18 mouse cellular contexts compared by ENCODE assay signal in the genomic region with DNA sequence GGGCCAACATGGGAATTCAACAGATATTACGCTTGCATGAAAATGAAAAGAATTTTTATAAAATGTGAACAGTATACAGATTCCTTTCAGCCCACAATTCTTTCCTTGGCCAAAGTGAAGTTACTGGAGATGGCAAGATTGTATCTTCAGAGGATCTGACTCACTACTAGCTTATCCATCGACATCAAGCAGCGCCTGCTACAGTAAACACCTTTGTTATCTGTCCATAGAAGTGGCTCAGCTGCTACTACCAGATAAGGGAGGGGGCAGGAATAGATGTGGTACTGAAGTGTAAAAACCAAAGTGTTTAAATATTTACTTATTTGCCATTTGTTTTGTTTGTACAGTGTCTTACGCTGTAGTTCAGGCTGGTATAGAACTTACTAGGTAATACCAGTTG. TPM values are rescaled to one million over a fixed set of nuclear protein-coding genes. Genes with fewer than 3 reads are reported as not detected.
A peak's percentile ranks its signal among the peaks of the same experiment; 100 is the strongest.
DNase-seq lines count a peak whose midpoint lies in the region; ATAC-seq and TF ChIP-seq lines count a peak whose summit lies in the region.
"Had no signal": no experiment of that assay in that cellular context is flagged by ENCODE, and none has a peak within 500 bp of the region (broad histone marks: within the 10 kb centered on the region; RNA-seq: fewer than 3 reads in every experiment).

No protein-coding gene starts in this region.

- TF ChIP-seq EP300 in stomach, postnatal 0 days (optimal IDR thresholded peaks at IDR 0.05), result no peak

- no peak overlapping the region for H3K27ac ChIP-seq in stomach, embryonic 14.5 days (ENCODE audit: low read length)
- no peak overlapping the region for H3K27ac ChIP-seq in stomach, postnatal 0 days (replicated peaks)
- H3K27ac ChIP-seq in liver, embryonic 15.5 days (replicated peaks), result peak overlapping the region; percentile 82
- H3K27ac ChIP-seq in thymus, adult 2 months (ENCODE audit: control insufficient read depth, insufficient read depth, low read length), result no peak overlapping the region
- H3K27ac ChIP-seq in gastrocnemius, adult 2 months, result no peak overlapping the region
- H3K27ac ChIP-seq: forebrain, embryonic 12.5 days; hindbrain, embryonic 13.5 days; limb, embryonic 13.5 days; midbrain, embryonic 13.5 days; neural tube, embryonic 12.5 days had no signal

- no peaks in the 10 kb centered on the region for H3K36me3 ChIP-seq in stomach, embryonic 14.5 days (ENCODE audit: control insufficient read depth, insufficient read depth, low read length)
- no peaks in the 10 kb centered on the region for H3K36me3 ChIP-seq in stomach, postnatal 0 days (ENCODE audit: control insufficient read depth, insufficient read depth, low read length)
- no peaks in the 10 kb centered on the region for H3K36me3 ChIP-seq in liver, embryonic 15.5 days (replicated peaks)
- H3K36me3 ChIP-seq in thymus, adult 2 months (ENCODE audit: control insufficient read depth, insufficient read depth, low read length), result no peaks in the 10 kb centered on the region
- H3K36me3 ChIP-seq: forebrain, embryonic 12.5 days; hindbrain, embryonic 13.5 days; limb, embryonic 13.5 days; midbrain, embryonic 13.5 days; neural tube, embryonic 12.5 days had no signal

- H3K4me2 ChIP-seq in stomach, embryonic 14.5 days (replicated peaks; ENCODE audit: low read depth, low read length), result no peak overlapping the region
- no peak overlapping the region for H3K4me2 ChIP-seq in stomach, postnatal 0 days (replicated peaks; ENCODE audit: low read depth)
- peak overlapping the region; percentile 39 for H3K4me2 ChIP-seq in liver, embryonic 15.5 days
- H3K4me2 ChIP-seq: forebrain, embryonic 12.5 days; hindbrain, embryonic 13.5 days; limb, embryonic 13.5 days; midbrain, embryonic 13.5 days; neural tube, embryonic 12.5 days had no signal

- no peak for TF ChIP-seq POLR2A in thymus, adult 2 months (IDR thresholded peaks at IDR 0.05; ENCODE audit: control insufficient read depth, extremely low read depth, insufficient read depth, low read length, poor library complexity)

- no peaks in the 10 kb centered on the region for H3K4me1 ChIP-seq in stomach, embryonic 14.5 days (ENCODE audit: control insufficient read depth, insufficient read depth, low read length)
- H3K4me1 ChIP-seq in stomach, postnatal 0 days (replicated peaks; ENCODE audit: control insufficient read depth, insufficient read depth), result no peaks in the 10 kb centered on the region
- peaks cover 60% of the 10 kb centered on the region for H3K4me1 ChIP-seq in liver, embryonic 15.5 days (replicated peaks)
- H3K4me1 ChIP-seq in thymus, adult 2 months (replicated peaks; ENCODE audit: control insufficient read depth, insufficient read depth, low read length), result peaks cover 8% of the 10 kb centered on the region
- H3K4me1 ChIP-seq: forebrain, embryonic 12.5 days; hindbrain, embryonic 13.5 days; limb, embryonic 13.5 days; midbrain, embryonic 13.5 days; neural tube, embryonic 12.5 days had no signal

- H3K9ac ChIP-seq in stomach, embryonic 14.5 days (replicated peaks; ENCODE audit: low read depth, low read length), result no peak overlapping the region
- H3K9ac ChIP-seq in stomach, postnatal 0 days (ENCODE audit: low read length), result no peak overlapping the region
- no peak overlapping the region for H3K9ac ChIP-seq in liver, embryonic 15.5 days
- H3K9ac ChIP-seq: forebrain, embryonic 12.5 days; hindbrain, embryonic 13.5 days; limb, embryonic 13.5 days; midbrain, embryonic 13.5 days; neural tube, embryonic 12.5 days had no signal

- no peak for TF ChIP-seq CTCF in stomach, postnatal 0 days (IDR thresholded peaks at IDR 0.05; ENCODE audit: low read depth)
- TF ChIP-seq CTCF in thymus, adult 2 months (IDR thresholded peaks at IDR 0.05; ENCODE audit: borderline replicate concordance, control insufficient read depth, extremely low read depth, insufficient read depth, low read length, poor library complexity), result no peak
- TF ChIP-seq CTCF in gastrocnemius, adult 2 months (IDR thresholded peaks at IDR 0.05), result no peak

- no peak for DNase-seq in stomach, postnatal 0 days (ENCODE audit: low spot score)
- no peak for DNase-seq in thymus, adult 2 months
- no peak for DNase-seq in right cerebral cortex, postnatal 25 days
- no peak for DNase-seq in gastrocnemius, adult 2 months
- DNase-seq: adrenal gland, postnatal 25 days; cerebellum, adult 2 months; gastrocnemius, postnatal 10 days; heart, adult 18-20 months; thymus, postnatal 14 days had no signal

- 58% methylated on average over 4 of the region's 4 CpGs for WGBS in stomach, embryonic 14.5 days
- WGBS in stomach, postnatal 0 days, result 51% methylated on average over 4 of the region's 4 CpGs
- 35% methylated on average over 4 of the region's 4 CpGs for WGBS in liver, embryonic 15.5 days (ENCODE audit: insufficient replicate concordance)
- 92% methylated on average over 4 of the region's 4 CpGs for WGBS in thymus, adult 2 months

- H3K4me3 ChIP-seq in stomach, embryonic 14.5 days (ENCODE audit: low read depth, low read length), result no peak overlapping the region
- no peak overlapping the region for H3K4me3 ChIP-seq in stomach, postnatal 0 days (ENCODE audit: low read depth, low read length)
- no peak overlapping the region for H3K4me3 ChIP-seq in liver, embryonic 15.5 days (replicated peaks)
- H3K4me3 ChIP-seq in thymus, adult 2 months (ENCODE audit: control insufficient read depth, insufficient read depth, low read length), result no peak overlapping the region
- no peak overlapping the region for H3K4me3 ChIP-seq in gastrocnemius, adult 2 months
- H3K4me3 ChIP-seq: forebrain, embryonic 12.5 days; hindbrain, embryonic 13.5 days; limb, embryonic 13.5 days; midbrain, embryonic 13.5 days; neural tube, embryonic 12.5 days had no signal

- H3K27me3 ChIP-seq in stomach, embryonic 14.5 days (ENCODE audit: control insufficient read depth, insufficient read depth, low read length), result no peaks in the 10 kb centered on the region
- no peaks in the 10 kb centered on the region for H3K27me3 ChIP-seq in stomach, postnatal 0 days (ENCODE audit: control insufficient read depth, insufficient read depth, low read length)
- no peaks in the 10 kb centered on the region for H3K27me3 ChIP-seq in liver, embryonic 15.5 days
- no peaks in the 10 kb centered on the region for H3K27me3 ChIP-seq in thymus, adult 2 months (ENCODE audit: control insufficient read depth, insufficient read depth, low read length)
- H3K27me3 ChIP-seq: forebrain, embryonic 12.5 days; hindbrain, embryonic 13.5 days; limb, embryonic 13.5 days; midbrain, embryonic 13.5 days; neural tube, embryonic 12.5 days had no signal

- H3K9me3 ChIP-seq in stomach, embryonic 14.5 days (ENCODE audit: control insufficient read depth, low read depth, low read length), result no peaks in the 10 kb centered on the region
- H3K9me3 ChIP-seq in stomach, postnatal 0 days (ENCODE audit: control insufficient read depth, low read length), result no peaks in the 10 kb centered on the region
- H3K9me3 ChIP-seq in liver, embryonic 15.5 days (replicated peaks), result no peaks in the 10 kb centered on the region
- H3K9me3 ChIP-seq: forebrain, embryonic 12.5 days; hindbrain, embryonic 13.5 days; limb, embryonic 13.5 days; midbrain, embryonic 13.5 days; neural tube, embryonic 12.5 days had no signal

- peak; percentile 65; the same call in 1 of the 2 replicates for ATAC-seq in stomach, embryonic 14.5 days (ENCODE audit: insufficient number of reproducible peaks, insufficient read depth, low FRiP score, low read depth)
- no peak for ATAC-seq in stomach, postnatal 0 days (ENCODE audit: low FRiP score, low TSS enrichment)
- ATAC-seq in erythroblast, adult 5-6 weeks (replicated peaks; ENCODE audit: low FRiP score, poor library complexity, severe bottlenecking), result peak; percentile 91
- peak; percentile 99 for ATAC-seq in liver, embryonic 15.5 days (ENCODE audit: insufficient read depth)
- ATAC-seq: inflammation-experienced regulatory T-cells, adult 6 months; midbrain, embryonic 13.5 days had no signal

- intact Hi-C loops in gastrocnemius, adult 2 months (cut with DNase I), result no loop called here

RNA-seq across cellular contexts. Expression of a gene that starts 8.6 kb away (rescaled TPM):
- 13.4 and 13.5 TPM in 2 replicates for polyA plus RNA-seq in stomach, embryonic 14.5 days (2014; fragmentation: Nextera tagmentation; extraction: Ambion mirVana)
- polyA plus RNA-seq in stomach, postnatal 0 days (2015; fragmentation: Nextera tagmentation; extraction: Ambion mirVana), result 10.6 and 11.9 TPM in 2 replicates
- 268 and 286 TPM in 2 replicates for total RNA-seq in erythroblast, adult 5-6 weeks (2015; ENCODE audit: low replicate concordance)
- 270 and 271 TPM in 2 replicates for total RNA-seq in erythroblast, adult 5-6 weeks (2017; ENCODE audit: low replicate concordance)
- 31.1 and 31.3 TPM in 2 replicates for polyA plus RNA-seq in liver, embryonic 15.5 days (2015; fragmentation: Nextera tagmentation; extraction: Ambion mirVana)
- polyA plus RNA-seq in thymus, adult 2 months (2012; rRNA removed), result 21.7 and 27.5 TPM in 2 replicates
- 10 to 100 TPM in 1 of 2 experiments, 1 to 10 TPM in 1; 9.6 to 12.9 TPM for total RNA-seq in gastrocnemius, adult 2 months (2021)
